Mouse (Mus musculus) ES-E14 (cell line): Measurements from ENCODE around the gene Afmid. TPM values are rescaled to one million over a fixed set of nuclear protein-coding genes. Genes with fewer than 3 reads are reported as not detected.
A peak's percentile ranks its signal among the peaks of the same experiment; 100 is the strongest.

Experiments used
- DNase-seq: peaks from one replicate; pipeline ENCODE4 v3.0.0-alpha.2; 2013; ENCODE audit warnings: low read depth, low spot score
- H3K27ac ChIP-seq: 2 replicates; pipeline ENCODE4 v1.5.1; 2012; ENCODE audit warnings: low read depth, mild to moderate bottlenecking, low read length, moderate library complexity, mixed read lengths; ENCODE audit not compliant: poor library complexity, insufficient read depth, severe bottlenecking
- H3K36me3 ChIP-seq: 2 replicates; pipeline ENCODE4 v1.6.1; 2012; ENCODE audit warnings: mild to moderate bottlenecking, low read length, moderate library complexity, mixed read lengths; ENCODE audit not compliant: control insufficient read depth, poor library complexity, insufficient read depth, severe bottlenecking
- H3K4me1 ChIP-seq, 2 experiments: fragments of 150-350 bp in 1 of 2; sonication (generic) in 1 of 2; 2 replicates each; pipeline ENCODE4 v1.6.1; 2012; ENCODE audit warnings: low read length in 2 of 2, mild to moderate bottlenecking in 1 of 2, mixed read lengths in 1 of 2; ENCODE audit not compliant: control insufficient read depth in 2 of 2, insufficient read depth in 2 of 2, poor library complexity in 1 of 2
- H3K4me3 ChIP-seq, 2 experiments: fragments of 150-350 bp in 1 of 2; sonication (generic) in 1 of 2; 2 replicates each; pipeline ENCODE4 v1.5.1; 2012; ENCODE audit warnings: low read length in 2 of 2, low read depth in 1 of 2, mild to moderate bottlenecking in 1 of 2, mixed read lengths in 1 of 2; ENCODE audit not compliant: insufficient read depth in 1 of 2, poor library complexity in 1 of 2, severe bottlenecking in 1 of 2
- H3K9ac ChIP-seq: 2 replicates; pipeline ENCODE4 v1.6.1; 2012; ENCODE audit warnings: low read depth, mild to moderate bottlenecking, low read length, mixed read lengths; ENCODE audit not compliant: poor library complexity, insufficient read depth, severe bottlenecking
- H3K9me3 ChIP-seq: fragments of 150-350 bp; sonication (generic); 2 replicates; pipeline ENCODE4 v1.6.1; 2012; ENCODE audit warnings: low read depth, mild to moderate bottlenecking, low read length; ENCODE audit not compliant: control insufficient read depth, insufficient read depth
- CHD2 ChIP-seq: IDR thresholded peaks from 2 replicates; pipeline ENCODE4 v1.6.1; 2014; ENCODE audit warnings: mild to moderate bottlenecking, low read depth, low read length, inconsistent platforms
- HCFC1 ChIP-seq: IDR thresholded peaks from 2 replicates; pipeline ENCODE4 v1.6.1; 2012; ENCODE audit warnings: low read length, inconsistent platforms, borderline replicate concordance; ENCODE audit not compliant: insufficient read depth
- MAFK ChIP-seq: IDR thresholded peaks from 2 replicates; pipeline ENCODE4 v1.6.1; 2014; ENCODE audit warnings: mild to moderate bottlenecking, low read depth, low read length, inconsistent platforms; ENCODE audit not compliant: insufficient read depth
- ZC3H11A ChIP-seq: IDR thresholded peaks from 2 replicates; pipeline ENCODE4 v1.6.1; 2012; ENCODE audit warnings: low read depth, mild to moderate bottlenecking, inconsistent platforms, low read length, borderline replicate concordance
- ZNF384 ChIP-seq: IDR thresholded peaks from 2 replicates; pipeline ENCODE4 v1.6.1; 2012; ENCODE audit warnings: low read depth, low read length, inconsistent platforms
- in situ Hi-C, 2 experiments: fragments of 600-800 bp; cut with MboI; formaldehyde crosslinking; loops; one replicate each; pipeline ENCODE4 v1.15.1; 2025; ENCODE audit warnings: low sequenced_read_pairs in 2 of 2, inconsistent platforms in 1 of 2; ENCODE audit not compliant: unreplicated experiment in 2 of 2
- total RNA-seq: library from RNA; depleted of rRNA; stranded (reverse); fragments of 300-350 nt; gene quantifications from 2 replicates; pipeline ENCODE4 v1.2.3, GENCODE M21; 2012; rRNA removed

Gene Afmid
- total RNA-seq: 1.8 and 2.4 TPM in 2 replicates

DNA sequence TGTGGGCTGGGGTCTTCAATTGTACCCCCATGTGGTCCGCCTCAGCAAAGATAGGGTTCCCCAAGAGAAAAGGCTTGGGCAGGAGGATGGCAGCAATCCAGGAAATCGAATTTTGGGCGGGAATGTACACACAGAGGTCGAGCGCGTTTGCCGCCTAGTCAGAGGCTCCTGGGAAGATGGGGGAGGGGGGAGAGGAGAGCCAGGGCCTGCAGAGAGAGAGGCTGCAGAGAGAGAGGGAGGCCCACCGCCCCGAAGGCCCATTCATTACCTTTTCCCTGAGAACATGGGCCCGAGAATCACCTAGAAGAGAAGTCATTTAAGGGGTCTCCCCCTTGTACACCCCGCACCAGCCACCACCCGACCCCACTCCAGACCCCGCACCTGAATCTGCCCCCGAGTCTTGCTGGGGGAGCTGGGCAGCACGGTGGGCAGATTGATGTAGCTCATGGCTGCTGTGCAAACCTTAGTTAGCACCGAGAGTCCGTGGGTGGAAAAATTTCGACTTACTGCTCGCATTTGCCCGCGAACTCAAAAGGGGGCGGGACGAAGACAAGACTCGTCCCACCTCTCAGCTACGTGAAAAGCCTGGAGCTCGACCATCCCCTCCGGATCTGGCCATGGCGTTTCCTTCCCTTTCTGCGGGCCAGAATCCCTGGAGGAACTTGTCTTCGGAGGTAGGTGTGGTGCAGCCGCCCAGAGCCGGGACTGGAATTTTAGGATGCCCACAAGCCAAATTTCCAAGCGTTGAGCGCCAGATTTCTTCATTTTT lies at the start of gene Afmid, which contains the start of gene Tk1:
Afmid (plus strand) TSS at position 592 of the 769 bp plus-strand sequence.
Tk1 (minus strand) TSS at position 760 of the 769 bp plus-strand sequence.
- in situ Hi-C loops: no loop called here
- peak within 1 kb of the TSS; percentile 82 to 88 for H3K4me3 ChIP-seq
- H3K4me1 ChIP-seq: peaks cover 4 to 26% of the 10 kb centered on the region in 2 experiments
- no peaks in the 10 kb centered on the region for H3K9me3 ChIP-seq
- H3K9ac ChIP-seq: peak within 1 kb of the TSS; percentile 96
- peaks cover 23% of the 10 kb centered on the region for H3K36me3 ChIP-seq
- peak; percentile 90 for DNase-seq
- TF ChIP-seq ZC3H11A (no peak), HCFC1 (no peak; the same call in 1 of the 2 replicates), CHD2 (no peak), ZNF384 (no peak), MAFK (no peak)
- peak within 1 kb of the TSS; percentile 89 for H3K27ac ChIP-seq

DNA sequence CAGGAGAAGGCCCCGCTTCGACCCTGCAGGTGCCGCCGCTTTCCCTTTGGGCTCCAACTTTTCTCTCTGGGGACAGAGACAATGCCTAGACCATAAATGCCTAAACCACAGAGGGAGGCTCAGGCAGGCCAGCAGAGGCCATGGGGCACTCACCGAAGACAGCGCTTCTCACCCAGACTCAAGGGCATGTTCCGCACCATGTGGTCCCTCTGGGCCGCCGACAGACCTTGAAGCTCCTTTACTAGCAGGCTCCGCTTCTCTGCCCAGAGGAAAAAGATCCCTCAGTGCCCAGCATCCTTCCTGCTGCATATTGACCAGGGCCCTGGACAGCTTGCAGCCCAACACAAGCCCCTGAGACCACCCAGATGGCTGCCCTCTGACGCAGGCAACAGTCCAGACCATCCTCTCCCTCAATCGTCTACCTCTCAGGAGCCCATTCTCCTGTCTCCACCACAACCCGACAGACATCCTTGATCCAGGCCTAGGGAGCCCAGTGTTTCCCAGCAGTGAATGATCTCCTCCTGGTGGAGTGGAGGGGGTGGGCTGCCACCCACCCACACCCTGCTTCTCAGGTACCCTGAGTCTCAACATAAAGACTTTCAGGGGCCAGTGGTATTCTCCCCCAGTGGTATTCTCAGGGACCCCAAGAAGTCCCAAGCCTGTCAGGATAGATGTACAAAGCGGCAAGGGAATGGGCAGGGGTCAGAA lies 49.5 kb upstream of the Afmid start:
- no peak overlapping the region for H3K9ac ChIP-seq
- H3K4me1 ChIP-seq: peaks cover 2 to 11% of the 10 kb centered on the region in 2 experiments; a peak in 2 of 4 replicates
- no peaks in the 10 kb centered on the region for H3K9me3 ChIP-seq
- DNase-seq: no peak
- H3K27ac ChIP-seq: no peak overlapping the region
- H3K4me3 ChIP-seq: no peak overlapping the region
- in situ Hi-C loops: no loop called here
- H3K36me3 ChIP-seq: peaks cover 36% of the 10 kb centered on the region
- TF ChIP-seq ZNF384: no peak
- TF ChIP-seq ZC3H11A: no peak

DNA sequence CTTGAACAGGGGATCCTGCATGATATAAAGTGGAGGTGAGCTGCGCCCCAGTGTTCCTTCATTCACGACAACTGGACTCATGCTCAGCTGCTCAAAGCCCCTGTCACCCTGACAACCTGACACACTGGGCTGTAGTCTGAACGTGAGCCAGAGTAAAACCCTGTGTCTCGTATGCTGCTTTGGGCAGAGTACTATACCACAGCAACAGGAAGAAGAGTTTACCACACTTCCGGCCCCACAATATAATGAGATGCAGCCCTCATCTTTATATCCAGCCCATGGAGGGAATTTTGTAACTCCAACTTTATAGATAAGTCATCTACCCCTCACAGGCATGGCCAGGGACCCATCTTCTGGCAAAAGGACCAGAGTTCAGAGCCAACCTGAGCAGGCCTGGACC lies 48.6 kb upstream of the Afmid start:
- DNase-seq: no peak
- no peak overlapping the region for H3K9ac ChIP-seq
- H3K27ac ChIP-seq: no peak overlapping the region
- TF ChIP-seq ZNF384 (no peak), MAFK (no peak), CHD2 (no peak), HCFC1 (no peak), ZC3H11A (no peak)
- peaks cover 2 to 18% of the 10 kb centered on the region in 2 experiments; a peak in 2 of 4 replicates for H3K4me1 ChIP-seq
- H3K9me3 ChIP-seq: no peaks in the 10 kb centered on the region
- H3K36me3 ChIP-seq: peaks cover 30% of the 10 kb centered on the region
- no peak overlapping the region for H3K4me3 ChIP-seq
- in situ Hi-C loops: no loop called here

DNA sequence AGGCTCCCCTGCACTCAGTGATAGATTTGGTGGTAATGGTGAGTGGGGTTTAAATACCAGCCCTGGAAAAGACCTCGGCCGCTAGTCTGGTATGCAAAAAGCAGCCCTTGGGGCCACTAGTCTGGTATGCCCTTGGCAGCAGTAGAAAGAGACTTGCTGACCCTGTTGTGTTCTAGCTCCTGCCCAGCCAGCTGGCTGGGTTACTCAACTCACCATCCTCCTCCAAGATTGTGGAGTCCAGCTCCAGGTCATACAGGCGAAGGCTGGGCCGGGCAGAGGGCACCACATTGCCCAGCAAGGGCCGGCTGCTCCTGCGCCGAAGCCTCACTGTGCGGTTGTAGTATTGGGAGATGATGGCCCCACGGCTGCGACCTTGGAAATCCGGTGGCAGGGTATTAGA lies 47.7 kb upstream of the Afmid start:
- Histone ChIP-seq H3K27ac (no peak overlapping the region), H3K4me3 (no peak overlapping the region), H3K36me3 (peaks cover 30% of the 10 kb centered on the region), H3K4me1 (peaks cover 4 to 22% of the 10 kb centered on the region in 2 experiments; a peak in 3 of 4 replicates), H3K9ac (no peak overlapping the region), H3K9me3 (no peaks in the 10 kb centered on the region)
- in situ Hi-C loops: no loop called here
- TF ChIP-seq CHD2: no peak
- no peak for DNase-seq
